Mouse (Mus musculus) left cerebral cortex, postnatal 14 days (tissue): ENCODE data around the gene Htr2c. TPM values are rescaled to one million over a fixed set of nuclear protein-coding genes. Genes with fewer than 3 reads are reported as not detected.

Experiments used
- microRNA-seq, 2 experiments: library from miRNA; unstranded; fragments of <30 nt; microRNA quantifications; one replicate each; pipeline ENCODE4 v1.2.0; 2022
- total RNA-seq, 2 experiments: library from RNA; stranded (reverse); gene quantifications; 2 replicates each; pipeline ENCODE4 v1.2.3; 2021

Gene Htr2c
- total RNA-seq, 2 experiments from 2014 or later, result 23.9 to 34.8 TPM

Small RNA genes lying within 50 kb of the gene (microRNA-seq; reads per million reads assigned to microRNA genes)
- gene Gm22650, result 1.7 to 5.3 reads per million in 2 experiments
- gene Gm24627, result 0 reads per million in 2 experiments
- gene Mir1264, result 37.7 to 81.3 reads per million in 2 experiments
- 302 to 397 reads per million in 2 experiments for gene Mir1298
- gene Mir1912, result 0.53 to 1.7 reads per million in 2 experiments
- 47.0 to 52.2 reads per million in 2 experiments for gene Mir448
- 12.1 to 28.5 reads per million in 2 experiments for gene Mir764
